Mouse (Mus musculus) liver, embryonic 14 days (tissue): ENCODE results near the gene Rgma. TPM values are rescaled to one million over a fixed set of nuclear protein-coding genes. Genes with fewer than 3 reads are reported as not detected.

Experiments
- polyA plus RNA-seq: library from polyadenylated mRNA; depleted of rRNA; stranded (reverse); fragments of >200 nt; gene quantifications from 2 replicates; pipeline ENCODE4 v1.2.3, GENCODE M21; 2012; rRNA removed

Rgma gene
- polyA plus RNA-seq, result 0.13 and 0.25 TPM in 2 replicates

GRCm38 (mm10) chr7:73375257-73376100 is at the start of gene Rgma:
Rgma (plus strand) TSS chr7:73375509.

Other genes with a start within 250 kb of the Rgma start
- gene Chd2, start 166.3 kb downstream of the Rgma start, polyA plus RNA-seq, result 11.8 and 14.0 TPM in 2 replicates